Mouse (Mus musculus): ENCODE results near the gene Tnnc2.
A peak's percentile ranks its signal among the peaks of the same experiment; 100 is the strongest.
"Not testable (repeated sequence)": the region's sequence is repeated elsewhere in the genome, so short reads cannot be mapped to it uniquely, and the experiment has no call there.

Tnnc2 gene

GRCm38 (mm10) chr2:164779481-164780086 lies at the start of gene Tnnc2:
Gene Tnnc2, minus strand, starts transcription at chr2:164779967.
- DNase-seq (ENCODE audit: low read depth): no peak

GRCm38 (mm10) chr2:164829090-164829489 lies 49.3 kb upstream of the Tnnc2 start:
- DNase-seq (ENCODE audit: low read depth): no peak

- DNase-seq (ENCODE audit: low read depth): no peak
Measured at GRCm38 (mm10) chr2:164828437-164828836, 48.7 kb upstream of the Tnnc2 start, which contains the start of gene Spata25. Gene Spata25, minus strand, starts transcription at chr2:164828537.

- DNase-seq (ENCODE audit: low read depth): no peak
Measured at GRCm38 (mm10) chr2:164827146-164827850, 47.5 kb upstream of the Tnnc2 start.

GRCm38 (mm10) chr2:164825521-164825920 lies 45.8 kb upstream of the Tnnc2 start:
- no peak for DNase-seq (ENCODE audit: low read depth)

- no peak for DNase-seq (ENCODE audit: low read depth)
Measured at GRCm38 (mm10) chr2:164823969-164824368, 44.2 kb upstream of the Tnnc2 start.

GRCm38 (mm10) chr2:164823181-164823585 lies 43.4 kb upstream of the Tnnc2 start:
- DNase-seq (ENCODE audit: low read depth): no peak

GRCm38 (mm10) chr2:164822636-164823165 lies 42.9 kb upstream of the Tnnc2 start, which contains the start of gene Zswim1:
Gene Zswim1, plus strand, starts transcription at chr2:164822686.
- DNase-seq (ENCODE audit: low read depth): peak; percentile 99

GRCm38 (mm10) chr2:164821060-164821459 lies 41.3 kb upstream of the Tnnc2 start:
- DNase-seq (ENCODE audit: low read depth): no peak

GRCm38 (mm10) chr2:164817703-164818102 lies 37.9 kb upstream of the Tnnc2 start:
- no peak for DNase-seq (ENCODE audit: low read depth)

GRCm38 (mm10) chr2:164817206-164817605 lies 37.4 kb upstream of the Tnnc2 start:
- DNase-seq (ENCODE audit: low read depth): no peak

GRCm38 (mm10) chr2:164815821-164816220 lies 36.1 kb upstream of the Tnnc2 start:
- no peak for DNase-seq (ENCODE audit: low read depth)

GRCm38 (mm10) chr2:164815348-164815747 lies 35.6 kb upstream of the Tnnc2 start:
- DNase-seq (ENCODE audit: low read depth): no peak

GRCm38 (mm10) chr2:164813557-164813956 lies 33.8 kb upstream of the Tnnc2 start:
- DNase-seq (ENCODE audit: low read depth): no peak

GRCm38 (mm10) chr2:164806614-164807013 lies 26.8 kb upstream of the Tnnc2 start:
- no peak for DNase-seq (ENCODE audit: low read depth)

- no peak for DNase-seq (ENCODE audit: low read depth)
Measured at GRCm38 (mm10) chr2:164805332-164805718, 25.6 kb upstream of the Tnnc2 start.

- DNase-seq (ENCODE audit: low read depth): peak; percentile 100
Measured at GRCm38 (mm10) chr2:164804533-164805331, 25.0 kb upstream of the Tnnc2 start, which contains the start of the genes Acot8 and Zswim3. Gene Acot8, minus strand, starts transcription at chr2:164804882. Gene Zswim3, plus strand, starts transcription at chr2:164805098.

GRCm38 (mm10) chr2:164803921-164804313 lies 24.1 kb upstream of the Tnnc2 start:
- DNase-seq (ENCODE audit: low read depth): no peak

- DNase-seq (ENCODE audit: low read depth): no peak
Measured at GRCm38 (mm10) chr2:164803201-164803920, 23.6 kb upstream of the Tnnc2 start.

- no peak for DNase-seq (ENCODE audit: low read depth)
Measured at GRCm38 (mm10) chr2:164800252-164801004, 20.7 kb upstream of the Tnnc2 start.

- DNase-seq (ENCODE audit: low read depth): not testable (repeated sequence)
Measured at GRCm38 (mm10) chr2:164798554-164798953, 18.8 kb upstream of the Tnnc2 start.
